Mouse (Mus musculus) small intestine, adult 2 months (tissue): ENCODE measurements around the gene Ift140. TPM values are rescaled to one million over a fixed set of nuclear protein-coding genes. Genes with fewer than 3 reads are reported as not detected.

Experiments used
- H3K27ac ChIP-seq: fragments of 200-500 bp; 2 replicates; pipeline ENCODE4 v1.5.1; 2012; ENCODE audit warnings: low read depth, low read length, control low read depth, inconsistent platforms; ENCODE audit not compliant: insufficient read depth
- H3K27me3 ChIP-seq: fragments of 200-500 bp; 2 replicates; pipeline ENCODE4 v1.6.1; 2012; ENCODE audit warnings: mild to moderate bottlenecking, moderate library complexity, low read length, inconsistent platforms; ENCODE audit not compliant: control insufficient read depth, insufficient read depth
- H3K36me3 ChIP-seq: fragments of 200-500 bp; 2 replicates; pipeline ENCODE4 v1.6.1; 2012; ENCODE audit warnings: mild to moderate bottlenecking, low read length, control low read depth, inconsistent platforms; ENCODE audit not compliant: control insufficient read depth, insufficient read depth
- H3K4me1 ChIP-seq: fragments of 200-500 bp; 2 replicates; pipeline ENCODE4 v1.6.1; 2012; ENCODE audit warnings: low read length, inconsistent platforms, mixed read lengths; ENCODE audit not compliant: control insufficient read depth, insufficient read depth, insufficient read length
- H3K4me3 ChIP-seq: fragments of 200-500 bp; 2 replicates; pipeline ENCODE4 v1.5.1; 2012; ENCODE audit warnings: low read depth, mild to moderate bottlenecking, control low read depth, inconsistent platforms, low read length, moderate library complexity
- CTCF ChIP-seq: fragments of 200-500 bp; IDR thresholded peaks from 2 replicates; pipeline ENCODE4 v1.5.1; 2012; ENCODE audit warnings: low read depth, mild to moderate bottlenecking, control low read depth, inconsistent platforms, low read length, moderate library complexity, mixed read lengths; ENCODE audit not compliant: insufficient replicate concordance, insufficient read length; ENCODE audit errors: extremely low read depth
- POLR2A ChIP-seq: fragments of 200-500 bp; IDR thresholded peaks from 2 replicates; pipeline ENCODE4 v1.6.1; 2012; ENCODE audit warnings: low read depth, mild to moderate bottlenecking, control low read depth, inconsistent platforms, low read length, moderate library complexity
- WGBS: fragments of 180-500 bp; shearing (Covaris S2); methylation state at CpG from one replicate; pipeline ENCODE4 v1.1.7; 2018; 5-methylcytosine and 5-hydroxymethylcytosine counted together
- polyA plus RNA-seq: library from polyadenylated mRNA; depleted of rRNA; stranded (reverse); fragments of >200 nt; gene quantifications from 2 replicates; pipeline ENCODE4 v1.2.3, GENCODE M21; 2012; rRNA removed

Gene Ift140
- 4.2 and 8.4 TPM in 2 replicates for polyA plus RNA-seq

GRCm38 (mm10) chr17:25015655-25016291, at the start of gene Ift140, which contains the start of gene Cramp1l:
Gene Ift140, plus strand, starts transcription at chr17:25016085.
Gene Cramp1l, minus strand, starts transcription at chr17:25015788.
- H3K4me1 ChIP-seq: peaks cover 3% of the 10 kb centered on the region
- WGBS: under 1% methylated on average over 62 of the region's 62 CpGs
- H3K27ac ChIP-seq: peak within 1 kb of the TSS; percentile 87
- peak within 1 kb of the TSS; percentile 96 for H3K4me3 ChIP-seq
- TF ChIP-seq CTCF (no peak), POLR2A (peak; percentile 79)
- no peaks in the 10 kb centered on the region for H3K27me3 ChIP-seq
- peaks cover 11% of the 10 kb centered on the region for H3K36me3 ChIP-seq

- H3K36me3 ChIP-seq: peaks cover 82% of the 10 kb centered on the region
- no peak overlapping the region for H3K4me3 ChIP-seq
- no peaks in the 10 kb centered on the region for H3K4me1 ChIP-seq
- H3K27ac ChIP-seq: no peak overlapping the region
- 94% methylated on average over 6 of the region's 6 CpGs for WGBS
- no peaks in the 10 kb centered on the region for H3K27me3 ChIP-seq
- TF ChIP-seq CTCF (no peak), POLR2A (no peak)
These were observed 28.7 kb upstream of the Ift140 start for GRCm38 (mm10) chr17:24987221-24987620.

GRCm38 (mm10) chr17:24994721-24995120, 21.2 kb upstream of the Ift140 start:
- 91% methylated on average over 6 of the region's 6 CpGs for WGBS
- no peak overlapping the region for H3K4me3 ChIP-seq
- no peak for TF ChIP-seq POLR2A
- TF ChIP-seq CTCF: no peak
- H3K4me1 ChIP-seq: no peaks in the 10 kb centered on the region
- H3K27ac ChIP-seq: no peak overlapping the region
- no peaks in the 10 kb centered on the region for H3K27me3 ChIP-seq
- H3K36me3 ChIP-seq: peaks cover 83% of the 10 kb centered on the region

- no peak for TF ChIP-seq CTCF
- TF ChIP-seq POLR2A: no peak
- Histone ChIP-seq H3K4me3 (no peak overlapping the region), H3K36me3 (peaks cover 34% of the 10 kb centered on the region), H3K27ac (no peak overlapping the region), H3K4me1 (peaks cover 5% of the 10 kb centered on the region), H3K27me3 (no peaks in the 10 kb centered on the region)
- 96% methylated on average over 3 of the region's 3 CpGs for WGBS
These were observed 10.8 kb upstream of the Ift140 start for GRCm38 (mm10) chr17:25005102-25005501.

- H3K27ac ChIP-seq: peak overlapping the region; percentile 57; the same call in 1 of the 2 replicates
- H3K27me3 ChIP-seq: no peaks in the 10 kb centered on the region
- TF ChIP-seq CTCF (no peak), POLR2A (no peak)
- H3K36me3 ChIP-seq: peaks cover 38% of the 10 kb centered on the region
- H3K4me3 ChIP-seq: no peak overlapping the region
- peaks cover 5% of the 10 kb centered on the region for H3K4me1 ChIP-seq
These were observed 8.4 kb upstream of the Ift140 start for GRCm38 (mm10) chr17:25007480-25007879.

GRCm38 (mm10) chr17:25013606-25014501, 2.0 kb upstream of the Ift140 start:
- H3K36me3 ChIP-seq: peaks cover 20% of the 10 kb centered on the region
- no peak for TF ChIP-seq CTCF
- TF ChIP-seq POLR2A: no peak
- H3K4me3 ChIP-seq: peak overlapping the region; percentile 83
- under 1% methylated on average over 81 of the region's 81 CpGs for whole genome bisulfite sequencing
- no peaks in the 10 kb centered on the region for H3K27me3 ChIP-seq
- peak overlapping the region; percentile 55 for H3K27ac ChIP-seq
- peaks cover 3% of the 10 kb centered on the region for H3K4me1 ChIP-seq

GRCm38 (mm10) chr17:25014841-25015570, 879 bp upstream of the Ift140 start:
- under 1% methylated on average over 39 of the region's 39 CpGs for WGBS
- peak overlapping the region; percentile 87 for H3K27ac ChIP-seq
- TF ChIP-seq POLR2A (no peak), CTCF (no peak)
- peaks cover 3% of the 10 kb centered on the region for H3K4me1 ChIP-seq
- H3K4me3 ChIP-seq: peak overlapping the region; percentile 85
- no peaks in the 10 kb centered on the region for H3K27me3 ChIP-seq
- H3K36me3 ChIP-seq: peaks cover 14% of the 10 kb centered on the region
